Mouse (Mus musculus) hindbrain, embryonic 14.5 days (tissue): ENCODE measurements around the gene Defb45. TPM values are rescaled to one million over a fixed set of nuclear protein-coding genes. Genes with fewer than 3 reads are reported as not detected.

Experiments used
- ATAC-seq: fragments of 200-750 bp; cut with Nextera tagmentation; 2 replicates; pipeline ENCODE4 v1.8.0; 2017; ENCODE audit warnings: moderate number of reproducible peaks, mild to moderate bottlenecking, moderate TSS enrichment, moderate library complexity; ENCODE audit not compliant: low FRiP score
- DNase-seq: peaks from one replicate; pipeline ENCODE4 v3.0.0-alpha.2; 2015; ENCODE audit warnings: low spot score
- H3K27ac ChIP-seq: fragments of 300-500 bp; sonication (generic); 2 replicates; pipeline ENCODE4 v1.5.1; 2014; ENCODE audit warnings: mild to moderate bottlenecking, moderate library complexity
- H3K27me3 ChIP-seq: fragments of 300-500 bp; sonication (generic); 2 replicates; pipeline ENCODE4 v1.6.1; 2014; ENCODE audit warnings: mild to moderate bottlenecking, low read length, mixed read lengths; ENCODE audit not compliant: control insufficient read depth, insufficient read depth
- H3K36me3 ChIP-seq: fragments of 300-500 bp; sonication (generic); replicated peaks from 2 replicates; pipeline ENCODE4 v1.6.1; 2014; ENCODE audit not compliant: control insufficient read depth, insufficient read depth
- H3K4me1 ChIP-seq: fragments of 300-500 bp; sonication (generic); replicated peaks from 2 replicates; pipeline ENCODE4 v1.6.1; 2014; ENCODE audit warnings: antibody characterized with exemption, low read length, mixed read lengths; ENCODE audit not compliant: control insufficient read depth, insufficient read depth
- H3K4me2 ChIP-seq: fragments of 300-500 bp; sonication (generic); replicated peaks from 2 replicates; pipeline ENCODE4 v1.6.1; 2014; ENCODE audit warnings: mild to moderate bottlenecking, moderate library complexity
- H3K4me3 ChIP-seq: fragments of 300-500 bp; sonication (generic); replicated peaks from 2 replicates; pipeline ENCODE4 v1.5.1; 2014; ENCODE audit warnings: mild to moderate bottlenecking, low read length
- H3K9ac ChIP-seq: fragments of 300-500 bp; sonication (generic); 2 replicates; pipeline ENCODE4 v1.6.1; 2014
- H3K9me3 ChIP-seq: fragments of 300-500 bp; sonication (generic); 2 replicates; pipeline ENCODE4 v1.6.1; 2016; ENCODE audit warnings: low read length; ENCODE audit not compliant: control insufficient read depth
- WGBS: fragments of 180-500 bp; shearing (Covaris S2); extraction: QIAGEN DNeasy Blood & Tissue Kit; methylation state at CpG from one replicate; pipeline ENCODE4 v1.1.7; 2014; 5-methylcytosine and 5-hydroxymethylcytosine counted together
- polyA plus RNA-seq: library from polyadenylated mRNA; unstranded; fragments of >200 nt; fragmentation: Nextera tagmentation; extraction: Ambion mirVana; gene quantifications from 2 replicates; pipeline ENCODE4 v1.2.1, GENCODE M21; 2014

Defb45 gene
- polyA plus RNA-seq, 1 experiment from 2014 or later: not detected

- Histone ChIP-seq H3K4me1 (peaks cover 4% of the 10 kb centered on the region), H3K27ac (no peak overlapping the region), H3K4me2 (no peak overlapping the region), H3K4me3 (no peak overlapping the region), H3K9ac (no peak overlapping the region), H3K36me3 (no peaks in the 10 kb centered on the region), H3K27me3 (peaks cover 34% of the 10 kb centered on the region), H3K9me3 (no peaks in the 10 kb centered on the region)
- WGBS: 58% methylated on average over 3 of the region's 3 CpGs
- DNase-seq: no peak
- ATAC-seq: no peak
These were observed 30.0 kb upstream of the Defb45 start for GRCm38 (mm10) chr2:152629239-152629638.

GRCm38 (mm10) chr2:152628066-152628465, 28.9 kb upstream of the Defb45 start:
- ATAC-seq: no peak
- H3K4me2 ChIP-seq: no peak overlapping the region
- no peaks in the 10 kb centered on the region for H3K36me3 ChIP-seq
- H3K4me3 ChIP-seq: no peak overlapping the region
- DNase-seq: no peak
- H3K27me3 ChIP-seq: peaks cover 34% of the 10 kb centered on the region
- no peak overlapping the region for H3K9ac ChIP-seq
- WGBS: 40% methylated on average over 17 of the region's 17 CpGs
- H3K9me3 ChIP-seq: no peaks in the 10 kb centered on the region
- no peak overlapping the region for H3K27ac ChIP-seq
- peaks cover 4% of the 10 kb centered on the region for H3K4me1 ChIP-seq

DNA sequence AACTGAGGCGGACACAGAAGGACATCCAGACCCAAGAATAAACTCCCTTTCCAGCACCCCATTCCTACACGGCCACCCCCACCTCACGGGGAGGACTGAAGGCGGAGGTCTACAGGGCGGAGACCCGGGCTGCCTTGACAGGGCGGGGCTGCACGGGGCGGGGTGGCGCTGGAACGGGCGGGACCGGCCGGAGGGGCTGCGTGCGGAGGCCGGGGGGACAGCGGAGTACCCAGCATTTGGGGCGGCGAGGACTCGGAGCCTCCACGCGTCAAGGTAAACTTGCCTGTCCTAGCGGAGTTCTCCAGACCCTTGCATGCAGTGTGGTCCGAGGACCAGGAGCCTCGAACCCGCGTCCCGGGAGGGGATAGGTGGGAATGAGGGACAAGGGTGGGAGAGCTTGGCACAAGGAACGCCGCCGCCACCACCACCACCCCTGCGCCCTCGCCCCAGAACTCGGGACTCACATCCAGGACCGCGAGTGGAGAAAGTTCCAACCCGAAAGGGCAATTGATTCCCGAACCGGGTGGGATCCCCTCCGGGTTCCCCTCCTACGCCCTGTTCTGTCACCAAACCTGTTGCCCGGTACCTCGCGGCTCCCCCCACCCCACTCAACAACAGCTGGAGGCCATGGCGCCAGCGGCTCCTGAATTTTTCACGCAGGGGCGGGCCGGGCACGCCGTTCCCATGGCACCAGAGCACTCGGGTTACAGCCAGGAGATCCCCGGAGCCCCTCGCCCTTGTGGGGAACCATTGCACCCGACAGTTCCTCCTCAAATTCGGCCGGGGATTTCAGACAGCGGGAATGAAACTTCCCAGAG, 27.8 kb upstream of the Defb45 start, which contains the start of gene Rem1:
TSS of gene Rem1 (plus strand) at position 178 of the 818 bp plus-strand sequence.
- no peak for ATAC-seq
- H3K27ac ChIP-seq: no peak within 1 kb of the TSS
- no peak within 1 kb of the TSS for H3K9ac ChIP-seq
- 2% methylated on average over 57 of the region's 59 CpGs for WGBS
- no peak for DNase-seq
- H3K4me3 ChIP-seq: peak within 1 kb of the TSS; percentile 16
- peaks cover 34% of the 10 kb centered on the region for H3K27me3 ChIP-seq
- peaks cover 4% of the 10 kb centered on the region for H3K4me1 ChIP-seq
- no peaks in the 10 kb centered on the region for H3K9me3 ChIP-seq
- peak within 1 kb of the TSS; percentile 51 for H3K4me2 ChIP-seq
- no peaks in the 10 kb centered on the region for H3K36me3 ChIP-seq

DNA sequence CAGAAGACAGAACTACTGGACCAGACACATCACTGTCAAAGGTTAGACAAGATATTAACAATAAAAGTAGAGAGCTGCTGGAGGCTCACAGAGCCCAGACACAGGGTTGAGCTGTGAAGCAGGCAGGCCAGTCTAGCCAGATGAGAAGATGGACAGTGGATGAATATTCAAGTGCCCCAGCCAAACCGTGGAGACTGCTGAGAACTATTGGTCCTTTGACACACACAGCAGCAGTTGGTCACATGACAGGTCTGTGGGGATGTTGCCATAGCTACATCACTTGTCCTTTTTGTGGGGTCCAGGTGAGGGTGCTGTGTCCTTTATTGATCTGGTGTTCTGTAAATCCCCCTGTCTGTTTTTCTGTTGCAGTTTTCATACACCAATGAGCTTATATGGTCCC, 26.1 kb upstream of the Defb45 start:
- no peak overlapping the region for H3K27ac ChIP-seq
- no peaks in the 10 kb centered on the region for H3K36me3 ChIP-seq
- H3K9me3 ChIP-seq: no peaks in the 10 kb centered on the region
- 0% methylated on average over 1 of the region's 1 CpGs for WGBS
- DNase-seq: no peak
- no peak overlapping the region for H3K4me2 ChIP-seq
- H3K9ac ChIP-seq: no peak overlapping the region
- no peak for ATAC-seq
- no peak overlapping the region for H3K4me3 ChIP-seq
- peaks cover 4% of the 10 kb centered on the region for H3K4me1 ChIP-seq
- H3K27me3 ChIP-seq: peaks cover 34% of the 10 kb centered on the region

- 83% methylated on average over 2 of the region's 2 CpGs for WGBS
- no peak for DNase-seq
- H3K9ac ChIP-seq: no peak overlapping the region
- H3K27ac ChIP-seq: no peak overlapping the region
- H3K4me2 ChIP-seq: no peak overlapping the region
- ATAC-seq: no peak
- H3K36me3 ChIP-seq: no peaks in the 10 kb centered on the region
- no peak overlapping the region for H3K4me3 ChIP-seq
- no peaks in the 10 kb centered on the region for H3K9me3 ChIP-seq
- peaks cover 4% of the 10 kb centered on the region for H3K4me1 ChIP-seq
- H3K27me3 ChIP-seq: peaks cover 34% of the 10 kb centered on the region
These were observed 25.4 kb upstream of the Defb45 start for GRCm38 (mm10) chr2:152624566-152624965.

GRCm38 (mm10) chr2:152622953-152623352, 23.8 kb upstream of the Defb45 start, which contains the start of gene Defb25:
Defb25 (minus strand) TSS chr2:152623053.
- H3K9ac ChIP-seq: no peak within 1 kb of the TSS
- peaks cover 4% of the 10 kb centered on the region for H3K4me1 ChIP-seq
- H3K27ac ChIP-seq: no peak within 1 kb of the TSS
- WGBS: 85% methylated on average over 7 of the region's 7 CpGs
- no peak within 1 kb of the TSS for H3K4me2 ChIP-seq
- H3K9me3 ChIP-seq: no peaks in the 10 kb centered on the region
- ATAC-seq (no peak), DNase-seq (no peak)
- H3K36me3 ChIP-seq: no peaks in the 10 kb centered on the region
- H3K4me3 ChIP-seq: no peak within 1 kb of the TSS
- H3K27me3 ChIP-seq: peaks cover 25% of the 10 kb centered on the region

DNA sequence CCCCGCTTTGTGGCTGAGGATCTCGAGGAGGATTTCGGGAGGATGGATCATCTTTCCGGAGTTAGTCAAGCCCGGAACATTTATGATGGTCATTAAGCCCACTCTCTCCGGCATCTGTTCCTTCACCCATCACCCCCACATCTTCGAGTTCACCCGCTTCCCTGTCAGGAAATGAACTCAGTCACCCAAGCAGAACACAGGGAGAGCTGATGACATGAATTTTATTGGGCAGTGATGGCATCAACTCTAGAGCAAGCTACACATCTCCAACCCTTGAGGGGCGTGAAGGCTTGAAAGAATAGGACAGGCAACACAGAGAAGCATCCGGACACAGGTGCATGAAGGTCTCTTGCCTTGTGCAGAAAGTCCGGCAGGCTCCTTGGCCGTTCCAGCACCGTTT, 23.0 kb upstream of the Defb45 start:
- Histone ChIP-seq H3K4me3 (no peak overlapping the region), H3K4me1 (peaks cover 3% of the 10 kb centered on the region), H3K27me3 (peaks cover 18% of the 10 kb centered on the region), H3K4me2 (no peak overlapping the region), H3K9ac (no peak overlapping the region), H3K9me3 (no peaks in the 10 kb centered on the region), H3K36me3 (no peaks in the 10 kb centered on the region), H3K27ac (no peak overlapping the region)
- WGBS: 90% methylated on average over 13 of the region's 13 CpGs
- no peak for ATAC-seq
- DNase-seq: no peak

DNA sequence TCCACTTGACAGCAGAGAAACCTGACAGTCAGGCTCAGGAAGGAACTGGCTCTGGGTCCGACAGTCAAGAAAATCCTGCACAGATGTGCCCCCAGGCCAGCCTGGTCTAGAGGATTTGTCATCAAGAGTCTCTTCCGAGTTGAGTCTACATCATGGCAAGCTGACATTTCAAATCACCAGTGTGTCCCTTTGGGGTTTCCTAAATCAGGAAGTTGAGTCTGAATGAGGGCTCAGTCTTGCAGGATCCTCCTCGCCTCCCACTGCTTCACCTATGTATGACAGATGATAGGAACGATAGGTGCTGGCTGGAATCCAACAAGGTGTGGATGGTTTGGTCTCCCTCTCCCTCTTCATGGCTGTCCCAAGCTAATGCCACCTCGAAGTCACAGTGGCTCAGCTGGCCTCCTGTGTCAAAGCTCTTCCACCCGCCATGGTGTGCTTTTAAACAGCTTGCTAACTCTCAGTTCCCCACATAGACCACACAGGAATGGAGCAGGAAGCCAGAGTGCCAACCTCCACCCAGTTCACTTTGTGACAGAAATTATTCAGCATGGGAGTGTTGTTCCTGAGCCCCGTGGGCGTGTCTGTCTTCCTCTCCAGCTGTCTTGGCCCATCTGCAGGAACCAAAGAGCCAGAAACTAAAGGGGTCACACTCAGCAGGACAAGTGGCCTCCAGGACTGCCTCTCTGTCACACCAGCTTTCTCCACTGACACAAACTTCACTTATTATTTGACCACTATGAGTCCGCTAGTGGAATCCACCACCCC, 21.4 kb upstream of the Defb45 start:
- DNase-seq (no peak), ATAC-seq (no peak)
- no peak overlapping the region for H3K4me2 ChIP-seq
- no peak overlapping the region for H3K27ac ChIP-seq
- no peak overlapping the region for H3K4me3 ChIP-seq
- no peaks in the 10 kb centered on the region; the same call in 1 of the 2 replicates for H3K4me1 ChIP-seq
- no peak overlapping the region for H3K9ac ChIP-seq
- WGBS: 79% methylated on average over 9 of the region's 9 CpGs
- H3K9me3 ChIP-seq: no peaks in the 10 kb centered on the region
- H3K36me3 ChIP-seq: no peaks in the 10 kb centered on the region
- H3K27me3 ChIP-seq: peaks cover 5% of the 10 kb centered on the region

GRCm38 (mm10) chr2:152617374-152617773, 18.2 kb upstream of the Defb45 start:
- Histone ChIP-seq H3K27ac (no peak overlapping the region), H3K9me3 (no peaks in the 10 kb centered on the region), H3K4me1 (no peaks in the 10 kb centered on the region), H3K27me3 (no peaks in the 10 kb centered on the region), H3K4me2 (no peak overlapping the region), H3K36me3 (no peaks in the 10 kb centered on the region), H3K4me3 (no peak overlapping the region), H3K9ac (no peak overlapping the region)
- 58% methylated on average over 5 of the region's 5 CpGs for WGBS
- ATAC-seq (no peak), DNase-seq (no peak)
